Mouse (Mus musculus): Measurements from ENCODE around the gene Stx12. TPM values are rescaled to one million over a fixed set of nuclear protein-coding genes. Genes with fewer than 3 reads are reported as not detected.

Gene Stx12
- polyA plus RNA-seq, 1 experiment: 18.9 TPM

- Histone ChIP-seq H3K36me3 (ENCODE audit: control insufficient read depth, insufficient read depth, low read length) (no peaks in the 10 kb centered on the region), H3K4me1 (ENCODE audit: control insufficient read depth, insufficient read depth, insufficient read length, low read length) (peaks cover 14% of the 10 kb centered on the region; the same call in 1 of the 2 replicates), H3K27ac (ENCODE audit: insufficient read depth, low read depth, low read length) (no peak overlapping the region), H3K4me3 (ENCODE audit: low read depth, low read length) (no peak overlapping the region), H3K27me3 (ENCODE audit: control insufficient read depth, insufficient read depth, low read length) (no peaks in the 10 kb centered on the region)
- TF ChIP-seq CTCF (IDR thresholded peaks at IDR 0.05; ENCODE audit: extremely low read depth, insufficient read length, insufficient replicate concordance, low read depth, low read length): no peak
- no peak for TF ChIP-seq POLR2A (IDR thresholded peaks at IDR 0.05; ENCODE audit: low read depth, low read length)
- WGBS: 79% methylated on average over 7 of the region's 7 CpGs
Observed at GRCm38 (mm10) chr4:132806620-132807191, 77.6 kb downstream of the Stx12 start.

GRCm38 (mm10) chr4:132805599-132806197 is 78.6 kb downstream of the Stx12 start:
- no peak overlapping the region for H3K4me3 ChIP-seq (ENCODE audit: low read depth, low read length)
- WGBS: 53% methylated on average over 12 of the region's 12 CpGs
- H3K27ac ChIP-seq (ENCODE audit: insufficient read depth, low read depth, low read length): peak overlapping the region; percentile 47
- no peak for TF ChIP-seq POLR2A (IDR thresholded peaks at IDR 0.05; ENCODE audit: low read depth, low read length)
- TF ChIP-seq CTCF (IDR thresholded peaks at IDR 0.05; ENCODE audit: extremely low read depth, insufficient read length, insufficient replicate concordance, low read depth, low read length): no peak
- peaks cover 14% of the 10 kb centered on the region; the same call in 1 of the 2 replicates for H3K4me1 ChIP-seq (ENCODE audit: control insufficient read depth, insufficient read depth, insufficient read length, low read length)
- H3K36me3 ChIP-seq (ENCODE audit: control insufficient read depth, insufficient read depth, low read length): no peaks in the 10 kb centered on the region
- no peaks in the 10 kb centered on the region for H3K27me3 ChIP-seq (ENCODE audit: control insufficient read depth, insufficient read depth, low read length)

DNA sequence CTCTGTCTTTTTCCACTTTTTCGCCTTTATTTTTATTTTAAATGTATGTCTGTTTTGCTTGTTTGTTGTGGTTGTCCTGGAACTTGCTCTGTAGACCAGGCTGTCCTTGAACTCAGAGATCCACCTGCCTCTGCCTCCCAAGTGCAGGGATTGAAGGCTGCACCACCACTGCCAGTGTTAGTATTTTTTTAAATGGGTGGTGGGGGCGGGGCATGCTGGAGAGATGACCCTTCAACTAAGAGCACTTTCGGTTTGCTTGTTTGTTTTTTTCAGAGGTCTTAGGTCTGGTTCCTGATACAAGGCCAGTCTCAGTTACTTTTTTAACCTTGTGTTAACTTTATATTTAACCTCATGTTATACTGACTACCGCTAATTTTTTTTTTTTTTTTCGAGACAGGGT is 79.2 kb downstream of the Stx12 start:
- Histone ChIP-seq H3K4me3 (ENCODE audit: low read depth, low read length) (no peak overlapping the region), H3K4me1 (ENCODE audit: control insufficient read depth, insufficient read depth, insufficient read length, low read length) (peaks cover 14% of the 10 kb centered on the region; the same call in 1 of the 2 replicates), H3K27ac (ENCODE audit: insufficient read depth, low read depth, low read length) (peak overlapping the region; percentile 60), H3K36me3 (ENCODE audit: control insufficient read depth, insufficient read depth, low read length) (no peaks in the 10 kb centered on the region), H3K27me3 (ENCODE audit: control insufficient read depth, insufficient read depth, low read length) (no peaks in the 10 kb centered on the region)
- WGBS: 49% methylated on average over 5 of the region's 5 CpGs
- TF ChIP-seq CTCF (IDR thresholded peaks at IDR 0.05; ENCODE audit: extremely low read depth, insufficient read length, insufficient replicate concordance, low read depth, low read length) (no peak), POLR2A (IDR thresholded peaks at IDR 0.05; ENCODE audit: low read depth, low read length) (no peak)

DNA sequence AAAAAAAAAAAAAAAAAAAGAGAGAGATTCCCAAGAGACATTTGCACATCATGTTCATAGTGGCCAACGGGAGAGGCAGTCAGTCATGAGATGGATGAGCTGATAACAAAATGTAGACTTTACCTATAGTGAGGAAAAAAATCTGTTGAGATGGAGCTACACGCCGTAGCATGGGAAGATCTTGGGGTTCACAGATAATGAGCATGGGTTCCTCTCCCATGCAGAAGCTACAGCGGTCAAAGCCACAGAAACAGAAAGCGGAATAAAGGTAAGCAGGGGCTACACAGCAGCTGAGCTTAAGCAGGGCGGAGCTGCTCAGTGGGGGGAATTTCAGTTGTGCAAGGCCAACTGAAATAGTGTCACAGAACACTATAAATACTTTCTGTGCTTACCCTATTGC is 80.0 kb downstream of the Stx12 start:
- H3K27me3 ChIP-seq (ENCODE audit: control insufficient read depth, insufficient read depth, low read length): no peaks in the 10 kb centered on the region
- WGBS: 82% methylated on average over 6 of the region's 6 CpGs
- no peak for TF ChIP-seq POLR2A (IDR thresholded peaks at IDR 0.05; ENCODE audit: low read depth, low read length)
- TF ChIP-seq CTCF (IDR thresholded peaks at IDR 0.05; ENCODE audit: extremely low read depth, insufficient read length, insufficient replicate concordance, low read depth, low read length): no peak

DNA sequence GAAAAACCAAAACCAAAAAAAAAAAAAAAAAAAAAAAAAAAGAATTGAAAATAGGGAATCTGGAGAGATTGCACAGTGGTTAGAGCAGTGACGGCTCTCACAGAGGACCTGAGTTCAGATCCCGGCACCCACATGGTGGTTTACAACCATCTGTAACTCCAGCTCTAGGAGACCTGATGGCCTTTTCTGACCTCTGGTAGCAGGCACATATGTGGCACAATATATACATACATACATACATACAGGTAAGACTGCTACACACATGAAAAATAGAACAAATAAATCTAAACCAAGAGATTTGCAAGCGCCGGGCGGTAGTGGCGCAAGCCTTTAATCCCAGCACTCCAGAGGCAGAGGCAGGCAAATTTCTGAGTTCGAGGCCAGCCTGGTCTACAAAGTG is 80.4 kb downstream of the Stx12 start:
- H3K36me3 ChIP-seq (ENCODE audit: control insufficient read depth, insufficient read depth, low read length): no peaks in the 10 kb centered on the region
- TF ChIP-seq CTCF (IDR thresholded peaks at IDR 0.05; ENCODE audit: extremely low read depth, insufficient read length, insufficient replicate concordance, low read depth, low read length): no peak
- no peak for TF ChIP-seq POLR2A (IDR thresholded peaks at IDR 0.05; ENCODE audit: low read depth, low read length)
- no peaks in the 10 kb centered on the region for H3K27me3 ChIP-seq (ENCODE audit: control insufficient read depth, insufficient read depth, low read length)
- 96% methylated on average over 7 of the region's 7 CpGs for WGBS
- no peak overlapping the region for H3K4me3 ChIP-seq (ENCODE audit: low read depth, low read length)
- no peak overlapping the region for H3K27ac ChIP-seq (ENCODE audit: insufficient read depth, low read depth, low read length)
- H3K4me1 ChIP-seq (ENCODE audit: control insufficient read depth, insufficient read depth, insufficient read length, low read length): peaks cover 13% of the 10 kb centered on the region; the same call in 1 of the 2 replicates

More for the DNA sequence above, 80.0 kb downstream of the Stx12 start:
- H3K27ac ChIP-seq (ENCODE audit: insufficient read depth, low read depth, low read length): no peak overlapping the region
- H3K4me3 ChIP-seq (ENCODE audit: low read depth, low read length): no peak overlapping the region
- H3K36me3 ChIP-seq (ENCODE audit: control insufficient read depth, insufficient read depth, low read length): no peaks in the 10 kb centered on the region
- peaks cover 14% of the 10 kb centered on the region; the same call in 1 of the 2 replicates for H3K4me1 ChIP-seq (ENCODE audit: control insufficient read depth, insufficient read depth, insufficient read length, low read length)

Other genes starting within 250 kb of the Stx12 start
- 13.3 and 20.7 TPM in 2 replicates for gene Eya3, start 245.5 kb downstream of the Stx12 start, polyA plus RNA-seq (2012; rRNA removed)
- gene Xkr8, start 152.0 kb downstream of the Stx12 start, polyA plus RNA-seq (2012; rRNA removed): 3.2 and 6.0 TPM in 2 replicates
- 126 and 144 TPM in 2 replicates for gene Smpdl3b, start 127.3 kb downstream of the Stx12 start, polyA plus RNA-seq (2012; rRNA removed)
- gene Rpa2, start 116.2 kb downstream of the Stx12 start, polyA plus RNA-seq (2012; rRNA removed): 4.8 and 8.7 TPM in 2 replicates
- gene Themis2, start 88.1 kb downstream of the Stx12 start, polyA plus RNA-seq (2012; rRNA removed): 4.0 and 4.9 TPM in 2 replicates
- 8.0 and 15.6 TPM in 2 replicates for gene Ppp1r8, start 41.3 kb downstream of the Stx12 start, polyA plus RNA-seq (2012; rRNA removed)
- 3.4 and 10.7 TPM in 2 replicates for gene Fam76a, start 38.0 kb upstream of the Stx12 start, polyA plus RNA-seq (2012; rRNA removed)
- 3.5 and 3.8 TPM in 2 replicates for gene Fgr, start 89.6 kb upstream of the Stx12 start, polyA plus RNA-seq (2012; rRNA removed)
- 13.8 and 23.7 TPM in 2 replicates for gene Ahdc1, start 126.8 kb upstream of the Stx12 start, polyA plus RNA-seq (2012; rRNA removed)
- gene Wasf2, start 246.0 kb upstream of the Stx12 start, polyA plus RNA-seq (2012; rRNA removed): 37.6 and 97.6 TPM in 2 replicates